Mouse (Mus musculus) bone marrow macrophage, adult 2 months (primary cell): Measurements from ENCODE around the gene Lipe.

Experiments
- CTCF ChIP-seq: IDR thresholded peaks from 2 replicates; pipeline ENCODE4 v1.5.1; 2012; ENCODE audit warnings: low read depth, mild to moderate bottlenecking, low read length, moderate library complexity
- POLR2A ChIP-seq: IDR thresholded peaks from 2 replicates; pipeline ENCODE4 v1.6.1; 2012; ENCODE audit warnings: mild to moderate bottlenecking, low read depth, low read length, borderline replicate concordance

DNA sequence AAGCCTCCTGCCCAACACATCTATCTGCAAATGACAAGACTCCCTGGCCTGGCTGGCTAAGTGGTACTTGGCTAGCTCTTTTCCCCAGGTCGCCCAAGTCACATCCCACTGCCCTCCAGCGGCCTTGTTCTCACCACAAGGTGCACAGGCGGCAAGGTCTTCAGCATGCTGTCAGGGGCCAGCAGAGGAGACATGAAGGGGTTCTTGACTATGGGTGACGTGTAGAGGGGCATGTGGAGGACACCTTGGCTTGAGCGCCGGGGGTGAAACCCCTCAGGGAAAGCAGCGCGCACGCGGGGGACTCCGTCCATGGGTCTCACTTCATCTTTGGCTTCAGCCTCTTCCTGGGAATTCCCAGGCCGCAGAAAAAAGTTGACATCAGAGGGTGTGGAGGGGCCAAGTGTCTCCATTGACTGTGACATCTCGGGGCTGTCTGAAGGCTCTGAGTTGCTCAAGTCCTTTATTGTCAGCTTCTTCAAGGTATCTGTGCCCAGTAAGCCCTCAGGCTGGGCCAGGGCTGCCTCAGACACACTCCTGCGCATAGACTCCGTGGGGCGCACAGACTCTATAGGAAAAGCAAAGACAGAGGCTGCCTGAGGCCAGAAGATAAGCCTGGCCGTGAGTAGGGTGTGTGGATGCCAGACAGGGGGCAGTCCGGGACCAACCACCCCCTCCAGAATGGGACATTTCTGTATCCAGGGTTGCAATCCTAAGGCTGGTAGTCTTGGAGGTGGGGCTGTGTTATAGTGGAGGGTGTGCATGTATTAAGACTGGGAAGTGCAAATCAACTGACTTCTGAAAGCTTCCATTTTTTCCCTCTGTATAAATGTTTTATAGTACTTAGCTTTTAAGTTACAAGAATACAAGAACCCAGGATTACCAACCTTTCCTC, 17.9 kb downstream of the Lipe start:
- TF ChIP-seq POLR2A (no peak), CTCF (no peak)
